Mouse (Mus musculus) hindbrain, embryonic 12.5 days (tissue): ENCODE results near the gene Uba3. TPM values are rescaled to one million over a fixed set of nuclear protein-coding genes. Genes with fewer than 3 reads are reported as not detected.

Experiments
- ATAC-seq: fragments of 200-750 bp; cut with Nextera tagmentation; 2 replicates; pipeline ENCODE4 v1.8.0; 2017; ENCODE audit warnings: moderate TSS enrichment; ENCODE audit not compliant: low FRiP score
- H3K27ac ChIP-seq: fragments of 300-500 bp; sonication (generic); 2 replicates; pipeline ENCODE4 v1.5.1; 2016; ENCODE audit warnings: mild to moderate bottlenecking
- H3K27me3 ChIP-seq: fragments of 300-500 bp; sonication (generic); 2 replicates; pipeline ENCODE4 v1.6.1; 2016; ENCODE audit warnings: mild to moderate bottlenecking
- H3K36me3 ChIP-seq: fragments of 300-500 bp; sonication (generic); 2 replicates; pipeline ENCODE4 v1.6.1; 2016; ENCODE audit warnings: mild to moderate bottlenecking
- H3K4me1 ChIP-seq: fragments of 300-500 bp; sonication (generic); 2 replicates; pipeline ENCODE4 v1.6.1; 2016
- H3K4me2 ChIP-seq: fragments of 300-500 bp; sonication (generic); replicated peaks from 2 replicates; pipeline ENCODE4 v1.6.1; 2016; ENCODE audit warnings: mild to moderate bottlenecking
- H3K4me3 ChIP-seq: fragments of 300-500 bp; sonication (generic); 2 replicates; pipeline ENCODE4 v1.5.1; 2016; ENCODE audit warnings: mild to moderate bottlenecking
- H3K9ac ChIP-seq: fragments of 300-500 bp; sonication (generic); 2 replicates; pipeline ENCODE4 v1.6.1; 2016; ENCODE audit warnings: mild to moderate bottlenecking, moderate library complexity
- H3K9me3 ChIP-seq: fragments of 300-500 bp; sonication (generic); replicated peaks from 2 replicates; pipeline ENCODE4 v1.6.1; 2016; ENCODE audit warnings: mild to moderate bottlenecking
- WGBS: fragments of 180-500 bp; shearing (Covaris S2); methylation state at CpG from one replicate; pipeline ENCODE4 v1.1.7; 2016; 5-methylcytosine and 5-hydroxymethylcytosine counted together
- polyA plus RNA-seq: library from polyadenylated mRNA; unstranded; fragments of >200 nt; fragmentation: Nextera tagmentation; extraction: Ambion mirVana; gene quantifications from 2 replicates; pipeline ENCODE4 v1.2.1, GENCODE M21; 2016

Gene Uba3
- polyA plus RNA-seq, 1 experiment from 2014 or later = 89.4 TPM

DNA sequence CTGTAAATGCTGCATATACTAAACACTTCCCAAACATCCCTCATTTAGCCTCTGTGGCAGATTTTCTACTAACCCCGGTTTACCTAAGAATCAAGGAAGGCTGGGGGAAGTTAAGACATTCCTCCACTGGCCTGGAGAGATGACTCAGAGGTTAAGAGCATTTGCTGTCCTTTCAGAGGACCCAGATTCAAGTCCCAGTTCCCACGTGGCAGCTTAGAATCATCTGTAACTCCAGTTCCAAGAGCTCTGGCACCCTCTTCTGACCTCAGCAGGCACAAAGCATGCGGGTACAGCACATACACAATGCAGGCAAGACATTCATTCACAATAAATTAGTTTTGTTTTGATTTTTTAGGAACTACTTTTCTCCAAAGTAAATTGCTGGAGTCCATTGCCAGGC lies 3.8 kb upstream of the Uba3 start:
- Histone ChIP-seq H3K27me3 (no peaks in the 10 kb centered on the region), H3K4me3 (no peak overlapping the region), H3K9me3 (no peaks in the 10 kb centered on the region), H3K36me3 (no peaks in the 10 kb centered on the region), H3K9ac (no peak overlapping the region), H3K4me2 (no peak overlapping the region), H3K4me1 (peaks cover 20% of the 10 kb centered on the region), H3K27ac (no peak overlapping the region)
- no peak for ATAC-seq
- WGBS = 51% methylated on average over 3 of the region's 3 CpGs

GRCm38 (mm10) chr6:97208406-97208805 lies 3.0 kb upstream of the Uba3 start:
- H3K4me1 ChIP-seq = peaks cover 22% of the 10 kb centered on the region

GRCm38 (mm10) chr6:97207085-97207484 lies 1.6 kb upstream of the Uba3 start:
- ATAC-seq = no peak
- no peak overlapping the region for H3K9ac ChIP-seq
- no peak overlapping the region for H3K27ac ChIP-seq
- no peaks in the 10 kb centered on the region for H3K36me3 ChIP-seq
- no peak overlapping the region for H3K4me2 ChIP-seq
- 82% methylated on average over 4 of the region's 4 CpGs for WGBS
- no peaks in the 10 kb centered on the region for H3K27me3 ChIP-seq
- no peaks in the 10 kb centered on the region for H3K9me3 ChIP-seq
- no peak overlapping the region for H3K4me3 ChIP-seq
- peaks cover 18% of the 10 kb centered on the region for H3K4me1 ChIP-seq

More at GRCm38 (mm10) chr6:97208406-97208805, 3.0 kb upstream of the Uba3 start:
- Histone ChIP-seq H3K9me3 (no peaks in the 10 kb centered on the region), H3K9ac (no peak overlapping the region), H3K36me3 (no peaks in the 10 kb centered on the region), H3K4me2 (no peak overlapping the region), H3K4me3 (no peak overlapping the region), H3K27me3 (no peaks in the 10 kb centered on the region), H3K27ac (no peak overlapping the region)
- ATAC-seq = no peak
- WGBS = 35% methylated on average over 3 of the region's 3 CpGs

DNA sequence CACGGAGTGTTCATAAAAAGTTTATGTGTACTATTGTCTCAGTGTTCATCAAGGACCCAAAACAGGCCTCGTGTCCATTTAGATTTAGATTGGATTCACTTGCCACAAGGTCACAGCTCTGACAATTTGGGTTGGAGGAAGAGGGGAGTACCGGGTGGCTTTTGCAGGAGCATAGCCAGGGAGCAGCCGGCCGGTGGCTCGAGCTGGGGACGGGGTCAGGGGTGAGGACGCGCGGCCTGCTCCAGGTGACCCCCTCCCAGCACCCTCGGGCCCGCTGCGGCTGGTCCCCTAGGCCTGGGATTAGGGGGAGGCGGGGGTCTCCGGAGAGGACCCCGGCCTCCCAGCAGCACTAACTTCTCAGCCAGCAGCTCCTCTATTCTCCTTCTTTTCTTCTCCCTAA lies 495 bp downstream of the Uba3 start:
- peak; percentile 62 for ATAC-seq
- Histone ChIP-seq H3K9ac (peak overlapping the region; percentile 85), H3K36me3 (no peaks in the 10 kb centered on the region), H3K9me3 (no peaks in the 10 kb centered on the region), H3K27me3 (no peaks in the 10 kb centered on the region), H3K4me1 (peaks cover 11% of the 10 kb centered on the region), H3K27ac (peak overlapping the region; percentile 85), H3K4me3 (peak overlapping the region; percentile 69), H3K4me2 (peak overlapping the region; percentile 57)
- under 1% methylated on average over 16 of the region's 16 CpGs for WGBS

- 22% methylated on average over 9 of the region's 9 CpGs for WGBS
Measured at GRCm38 (mm10) chr6:97204252-97204869, 1.1 kb downstream of the Uba3 start.

GRCm38 (mm10) chr6:97202477-97202876 lies 3.0 kb downstream of the Uba3 start:
- Histone ChIP-seq H3K36me3 (peaks cover 6% of the 10 kb centered on the region), H3K9ac (no peak overlapping the region), H3K9me3 (no peaks in the 10 kb centered on the region), H3K4me1 (peaks cover 11% of the 10 kb centered on the region), H3K27ac (no peak overlapping the region), H3K27me3 (no peaks in the 10 kb centered on the region), H3K4me2 (no peak overlapping the region), H3K4me3 (no peak overlapping the region)
- 95% methylated on average over 3 of the region's 3 CpGs for WGBS
- no peak for ATAC-seq

More at GRCm38 (mm10) chr6:97204252-97204869, 1.1 kb downstream of the Uba3 start:
- H3K4me2 ChIP-seq = peak overlapping the region; percentile 57
- no peak overlapping the region for H3K27ac ChIP-seq
- H3K9ac ChIP-seq = peak overlapping the region; percentile 85
- H3K27me3 ChIP-seq = no peaks in the 10 kb centered on the region
- ATAC-seq = no peak
- H3K9me3 ChIP-seq = no peaks in the 10 kb centered on the region
- H3K4me1 ChIP-seq = peaks cover 11% of the 10 kb centered on the region
- peak overlapping the region; percentile 69 for H3K4me3 ChIP-seq
- H3K36me3 ChIP-seq = no peaks in the 10 kb centered on the region

DNA sequence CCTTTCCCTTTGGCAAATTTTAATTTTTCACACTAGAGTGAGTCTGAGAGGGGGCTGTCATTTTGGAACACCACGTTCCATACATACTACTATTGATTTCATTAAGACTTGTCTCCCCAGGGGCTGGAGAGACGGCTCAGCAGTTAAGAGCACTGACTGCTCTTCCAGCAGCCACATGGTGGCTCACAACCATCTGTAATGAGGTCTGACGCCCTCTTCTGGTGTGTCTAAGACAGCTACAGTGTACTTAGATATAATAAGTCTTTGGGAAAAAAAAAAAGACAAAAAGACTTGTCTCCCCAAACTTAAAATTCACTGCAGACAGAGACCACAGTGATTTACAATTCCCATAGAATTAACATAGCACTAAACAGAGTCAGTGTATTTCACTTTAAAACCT lies 5.0 kb downstream of the Uba3 start:
- Histone ChIP-seq H3K27me3 (no peaks in the 10 kb centered on the region), H3K4me1 (peaks cover 11% of the 10 kb centered on the region), H3K9me3 (no peaks in the 10 kb centered on the region; the same call in 1 of the 2 replicates), H3K4me2 (no peak overlapping the region), H3K4me3 (no peak overlapping the region), H3K27ac (no peak overlapping the region), H3K36me3 (peaks cover 25% of the 10 kb centered on the region), H3K9ac (no peak overlapping the region)
- WGBS = 50% methylated on average over 3 of the region's 3 CpGs
- ATAC-seq = no peak

DNA sequence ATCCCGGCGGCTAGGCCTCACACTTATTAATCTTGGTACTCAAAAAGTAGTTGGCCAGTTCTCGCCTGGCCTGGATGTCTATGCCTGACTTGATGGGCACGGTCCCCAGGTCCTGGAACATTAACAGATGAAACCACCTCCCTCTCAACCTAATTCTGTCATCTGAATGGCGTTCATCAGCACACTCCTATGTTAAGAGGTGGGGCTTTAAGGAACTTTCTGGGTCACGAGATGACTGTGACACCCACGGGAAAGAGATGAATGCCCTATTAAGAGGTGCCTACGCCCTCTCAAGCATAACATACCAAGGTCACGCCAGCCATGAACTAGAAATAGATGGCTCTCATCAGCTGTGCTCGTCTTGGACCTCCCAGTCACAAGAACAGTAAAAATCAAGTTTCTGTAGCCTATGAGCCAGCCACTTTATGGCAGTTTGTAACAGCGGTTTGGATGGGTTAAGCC lies 26.0 kb downstream of the Uba3 start:
- no peak; the same call in none of the 2 replicates for ATAC-seq
- 10% methylated on average over 11 of the region's 11 CpGs for WGBS
- Histone ChIP-seq H3K9me3 (no peaks in the 10 kb centered on the region), H3K4me2 (peak overlapping the region; percentile 69), H3K36me3 (peaks cover 13% of the 10 kb centered on the region), H3K4me1 (peaks cover 15% of the 10 kb centered on the region), H3K27ac (peak overlapping the region; percentile 95), H3K27me3 (no peaks in the 10 kb centered on the region), H3K4me3 (peak overlapping the region; percentile 95), H3K9ac (peak overlapping the region; percentile 97)

GRCm38 (mm10) chr6:97178491-97179366 lies 26.7 kb downstream of the Uba3 start, which contains the start of gene Tmf1:
TSS of gene Tmf1 (minus strand) at chr6:97179122.
- no peaks in the 10 kb centered on the region for H3K27me3 ChIP-seq
- H3K9me3 ChIP-seq = no peaks in the 10 kb centered on the region
- H3K36me3 ChIP-seq = peaks cover 13% of the 10 kb centered on the region
- H3K4me2 ChIP-seq = peak within 1 kb of the TSS; percentile 69
- peak; percentile 97 for ATAC-seq
- peaks cover 15% of the 10 kb centered on the region for H3K4me1 ChIP-seq
- H3K27ac ChIP-seq = peak within 1 kb of the TSS; percentile 95
- under 1% methylated on average over 75 of the region's 80 CpGs for whole genome bisulfite sequencing
- peak within 1 kb of the TSS; percentile 95 for H3K4me3 ChIP-seq
- peak within 1 kb of the TSS; percentile 97 for H3K9ac ChIP-seq

- H3K4me1 ChIP-seq = peaks cover 15% of the 10 kb centered on the region
- 79% methylated on average over 11 of the region's 11 CpGs for WGBS
- H3K36me3 ChIP-seq = peaks cover 31% of the 10 kb centered on the region
Measured at GRCm38 (mm10) chr6:97175716-97176115, 29.7 kb downstream of the Uba3 start.

GRCm38 (mm10) chr6:97150156-97150555 lies 55.3 kb downstream of the Uba3 start:
- Histone ChIP-seq H3K9me3 (no peaks in the 10 kb centered on the region), H3K27me3 (no peaks in the 10 kb centered on the region), H3K36me3 (no peaks in the 10 kb centered on the region), H3K27ac (no peak overlapping the region), H3K4me1 (peaks cover 24% of the 10 kb centered on the region), H3K9ac (no peak overlapping the region), H3K4me3 (no peak overlapping the region), H3K4me2 (no peak overlapping the region)
- ATAC-seq = no peak
- 77% methylated on average over 6 of the region's 6 CpGs for WGBS

More at GRCm38 (mm10) chr6:97175716-97176115, 29.7 kb downstream of the Uba3 start:
- no peak for ATAC-seq
- H3K4me2 ChIP-seq = no peak overlapping the region
- H3K9ac ChIP-seq = no peak overlapping the region
- no peak overlapping the region for H3K27ac ChIP-seq
- H3K27me3 ChIP-seq = no peaks in the 10 kb centered on the region
- no peaks in the 10 kb centered on the region for H3K9me3 ChIP-seq
- no peak overlapping the region for H3K4me3 ChIP-seq

DNA sequence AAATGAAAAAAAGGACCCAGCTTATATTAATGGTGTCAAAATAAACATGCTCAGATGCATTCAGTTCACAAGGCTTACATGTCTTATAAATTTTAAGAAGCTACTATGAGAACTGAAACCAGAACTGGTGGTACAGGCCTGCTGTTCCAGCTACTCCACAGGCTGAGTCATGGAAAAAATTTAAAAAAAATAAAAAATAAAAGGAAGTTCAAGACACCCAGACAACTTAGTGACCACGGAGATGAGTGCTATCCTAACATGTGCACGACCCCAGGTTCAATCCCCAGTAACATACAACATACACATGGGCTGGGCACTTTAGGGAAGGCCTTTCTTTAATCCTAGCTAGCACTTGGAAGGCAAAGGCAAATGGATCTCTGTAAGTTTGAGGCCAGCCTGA lies 55.7 kb downstream of the Uba3 start:
- Histone ChIP-seq H3K4me3 (no peak overlapping the region), H3K4me1 (peaks cover 24% of the 10 kb centered on the region), H3K36me3 (no peaks in the 10 kb centered on the region), H3K9me3 (no peaks in the 10 kb centered on the region), H3K9ac (no peak overlapping the region), H3K4me2 (no peak overlapping the region), H3K27ac (no peak overlapping the region), H3K27me3 (no peaks in the 10 kb centered on the region)
- WGBS = 89% methylated on average over 2 of the region's 2 CpGs
- ATAC-seq = no peak
